Mouse (Mus musculus): ENCODE measurements at regions not wholly inside any gene's neighbourhood (a gene's known extent, or its start where the extent isn't known, plus 50 kb on each side); places are given as distances from the start of the nearest gene placed in this dataset.
A peak's percentile ranks its signal among the peaks of the same experiment; 100 is the strongest.

GRCm38 (mm10) chrX:163302697-163303096 is 246.8 kb downstream of the Grpr start:
- DNase-seq: no peak

GRCm38 (mm10) chrX:163301045-163301444 is 248.4 kb downstream of the Grpr start:
- DNase-seq: no peak

- no peak for DNase-seq
Observed at GRCm38 (mm10) chrX:163296956-163297628, 252.4 kb downstream of the Grpr start.

GRCm38 (mm10) chrX:163261248-163261647 is 288.2 kb downstream of the Grpr start:
- no peak for DNase-seq

- DNase-seq: no peak
Observed at GRCm38 (mm10) chrX:163253048-163253447, 288.6 kb upstream of the S100g start.

- DNase-seq: no peak
Observed at GRCm38 (mm10) chrX:163205260-163205659, 240.9 kb upstream of the S100g start.

GRCm38 (mm10) chrX:163203446-163203845 is 239.0 kb upstream of the S100g start:
- DNase-seq: no peak

GRCm38 (mm10) chrX:163181588-163181987 is 217.2 kb upstream of the S100g start:
- DNase-seq: peak; percentile 17 to 25

GRCm38 (mm10) chrX:163164810-163165209 is 200.4 kb upstream of the S100g start:
- no peak for DNase-seq

- no peak for DNase-seq
Observed at GRCm38 (mm10) chrX:163155251-163155650, 190.9 kb upstream of the S100g start.

GRCm38 (mm10) chrX:163151970-163152369 is 187.6 kb upstream of the S100g start:
- DNase-seq: no peak

- DNase-seq: no peak
Observed at GRCm38 (mm10) chrX:163144475-163144874, 180.1 kb upstream of the S100g start.

GRCm38 (mm10) chrX:163139475-163139874 is 175.1 kb upstream of the S100g start:
- no peak for DNase-seq

- no peak for DNase-seq
Observed at GRCm38 (mm10) chrX:163128626-163129025, 164.2 kb upstream of the S100g start.

GRCm38 (mm10) chrX:163117681-163118393 is 153.4 kb upstream of the S100g start:
- DNase-seq: no peak

- no peak for DNase-seq
Observed at GRCm38 (mm10) chrX:163117237-163117636, 152.8 kb upstream of the S100g start.

GRCm38 (mm10) chrX:163095026-163095765 is 130.8 kb upstream of the S100g start:
- DNase-seq: no peak

All from B cell, adult 2 months (primary cell).